Mouse (Mus musculus): ENCODE results near the gene St6galnac1.

- TF ChIP-seq POLR2A (IDR thresholded peaks at IDR 0.05; ENCODE audit: low read depth, low read length) (no peak), CTCF (conservative IDR thresholded peaks at IDR 0.05; ENCODE audit: insufficient read depth, insufficient read length, low read depth, low read length) (no peak)
Measured at GRCm38 (mm10) chr11:116725031-116725948, 50.0 kb downstream of the St6galnac1 start.

All from kidney, adult 2 months (tissue).